ENCODE assay signal across 11 mouse cellular contexts in genomic region chr19:51648586-51649158, GRCm38 (mm10).
"Had no signal": no experiment of that assay in that cellular context is flagged by ENCODE, and none has a peak within 500 bp of the region (broad histone marks: within the 10 kb centered on the region; RNA-seq: fewer than 3 reads in every experiment).

No protein-coding gene starts in this region.

- H3K4me3 ChIP-seq: limb, embryonic 10.5 days; liver, embryonic 15.5 days; midbrain, embryonic 13.5 days; neural tube, embryonic 12.5 days had no signal

- H3K27ac ChIP-seq: limb, embryonic 10.5 days; liver, embryonic 15.5 days; midbrain, embryonic 13.5 days; neural tube, embryonic 12.5 days had no signal

- DNase-seq: kidney, postnatal 10 days; lung, adult 2 months; lung, postnatal 36 days; right cerebral cortex, postnatal 14 days; thymus, postnatal 36 days had no signal

- H3K9me3 ChIP-seq: limb, embryonic 10.5 days; liver, embryonic 15.5 days; midbrain, embryonic 13.5 days; neural tube, embryonic 12.5 days had no signal

- H3K4me1 ChIP-seq: limb, embryonic 10.5 days; liver, embryonic 15.5 days; midbrain, embryonic 13.5 days; neural tube, embryonic 12.5 days had no signal

- ATAC-seq: lung, postnatal 0 days; midbrain, embryonic 13.5 days had no signal

- H3K4me2 ChIP-seq: liver, embryonic 11.5 days; liver, embryonic 15.5 days; midbrain, embryonic 13.5 days; neural tube, embryonic 12.5 days had no signal

- H3K36me3 ChIP-seq: limb, embryonic 10.5 days; liver, embryonic 15.5 days; midbrain, embryonic 13.5 days; neural tube, embryonic 12.5 days had no signal

- H3K27me3 ChIP-seq: liver, embryonic 15.5 days; midbrain, embryonic 13.5 days; neural tube, embryonic 12.5 days had no signal

- H3K9ac ChIP-seq: liver, embryonic 15.5 days; midbrain, embryonic 13.5 days; neural tube, embryonic 12.5 days had no signal
